Mouse (Mus musculus): ENCODE measurements around the gene Gm43517.

DNA sequence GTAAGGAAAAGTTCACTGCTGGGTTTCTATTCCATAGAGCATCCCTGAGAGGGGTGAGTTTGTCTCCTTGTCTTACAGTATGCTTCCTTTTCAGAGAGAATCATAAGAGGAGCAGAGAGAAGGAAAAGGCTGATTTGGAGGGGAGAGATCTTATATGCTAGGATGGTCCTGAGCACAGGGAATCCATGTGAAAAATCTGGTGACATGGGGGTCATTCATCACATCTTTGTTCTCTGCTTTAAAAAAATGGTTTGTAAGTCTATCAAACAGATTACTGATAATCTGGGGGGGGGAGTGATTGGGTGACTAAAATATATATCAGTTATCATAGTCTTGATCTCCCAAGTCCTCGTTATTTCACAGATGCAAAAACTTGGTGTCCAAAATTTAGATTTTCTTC, 11.8 kb downstream of the Gm43517 start:
- TF ChIP-seq POLR2A (IDR thresholded peaks at IDR 0.05; ENCODE audit: insufficient read depth, low read length): no peak
- TF ChIP-seq CTCF (IDR thresholded peaks at IDR 0.05; ENCODE audit: low read depth, low read length): no peak
- no peak for TF ChIP-seq EP300 (IDR thresholded peaks at IDR 0.05; ENCODE audit: insufficient read depth, low read depth, low read length)

Measured in ES-Bruce4 (cell line).